Mouse (Mus musculus) retina, adult 2 months (tissue): ENCODE measurements around the gene Frmd4b.

Experiments used
- DNase-seq: peaks from one replicate; pipeline ENCODE4 v3.0.0-alpha.2; 2012; ENCODE audit warnings: low read depth, low spot score

Gene Frmd4b

GRCm38 (mm10) chr6:97316716-97317115 lies 300.6 kb downstream of the Frmd4b start:
- no peak for DNase-seq

- no peak for DNase-seq
Observed at GRCm38 (mm10) chr6:97315311-97315710, 302.0 kb downstream of the Frmd4b start.

- DNase-seq, result no peak
Observed at GRCm38 (mm10) chr6:97312545-97312939, 304.8 kb downstream of the Frmd4b start.

- DNase-seq, result no peak
Observed at GRCm38 (mm10) chr6:97311599-97312544, 305.5 kb downstream of the Frmd4b start.

- DNase-seq, result no peak
Observed at GRCm38 (mm10) chr6:97310901-97311331, 306.4 kb downstream of the Frmd4b start.

GRCm38 (mm10) chr6:97309161-97309560 lies 308.2 kb downstream of the Frmd4b start:
- DNase-seq, result no peak

GRCm38 (mm10) chr6:97308562-97308961 lies 308.8 kb downstream of the Frmd4b start:
- DNase-seq, result no peak

- no peak for DNase-seq
Observed at GRCm38 (mm10) chr6:97307231-97307630, 310.1 kb downstream of the Frmd4b start.

- DNase-seq, result no peak
Observed at GRCm38 (mm10) chr6:97306351-97306750, 311.0 kb downstream of the Frmd4b start.

GRCm38 (mm10) chr6:97305491-97305890 lies 311.9 kb downstream of the Frmd4b start:
- no peak for DNase-seq

GRCm38 (mm10) chr6:97305010-97305409 lies 312.3 kb downstream of the Frmd4b start:
- DNase-seq, result no peak

- DNase-seq, result no peak
Observed at GRCm38 (mm10) chr6:97303277-97304109, 313.8 kb downstream of the Frmd4b start.

- DNase-seq, result no peak
Observed at GRCm38 (mm10) chr6:97302303-97302702, 315.0 kb downstream of the Frmd4b start.

- no peak for DNase-seq
Observed at GRCm38 (mm10) chr6:97300659-97301058, 316.7 kb downstream of the Frmd4b start.

- no peak for DNase-seq
Observed at GRCm38 (mm10) chr6:97300180-97300579, 317.2 kb downstream of the Frmd4b start.

GRCm38 (mm10) chr6:97297151-97297550 lies 320.2 kb downstream of the Frmd4b start:
- DNase-seq, result no peak

GRCm38 (mm10) chr6:97295866-97296527 lies 321.3 kb downstream of the Frmd4b start:
- no peak for DNase-seq

GRCm38 (mm10) chr6:97295416-97295815 lies 321.9 kb downstream of the Frmd4b start:
- DNase-seq, result no peak

GRCm38 (mm10) chr6:97293667-97294569 lies 323.4 kb downstream of the Frmd4b start:
- DNase-seq, result no peak

- DNase-seq, result no peak
Observed at GRCm38 (mm10) chr6:97292894-97293293, 324.4 kb downstream of the Frmd4b start.

GRCm38 (mm10) chr6:97292096-97292495 lies 325.2 kb downstream of the Frmd4b start:
- no peak for DNase-seq
